18 mouse cellular contexts compared by ENCODE assay signal in genomic region chr2:153237193-153237592, GRCm38 (mm10). TPM values are rescaled to one million over a fixed set of nuclear protein-coding genes. Genes with fewer than 3 reads are reported as not detected.
DNase-seq lines count a peak whose midpoint lies in the region; ATAC-seq and TF ChIP-seq lines count a peak whose summit lies in the region.
"Had no signal": no experiment of that assay in that cellular context is flagged by ENCODE, and none has a peak within 500 bp of the region (broad histone marks: within the 10 kb centered on the region; RNA-seq: fewer than 3 reads in every experiment).

No protein-coding gene starts in this region.

- WGBS in embryonic facial prominence, embryonic 13.5 days: 76% methylated on average over 4 of the region's 4 CpGs
- WGBS in embryonic facial prominence, embryonic 10.5 days: 78% methylated on average over 4 of the region's 4 CpGs
- WGBS in lung, embryonic 14.5 days: 68% methylated on average over 4 of the region's 4 CpGs
- 83% methylated on average over 4 of the region's 4 CpGs for WGBS in liver, embryonic 14.5 days (ENCODE audit: insufficient replicate concordance)
- 54% methylated on average over 4 of the region's 4 CpGs for WGBS in stomach, postnatal 0 days
- WGBS in hindbrain, embryonic 10.5 days: 84% methylated on average over 4 of the region's 4 CpGs

- no peak for TF ChIP-seq CTCF in lung, embryonic 14.5 days (IDR thresholded peaks at IDR 0.05; ENCODE audit: low read depth)
- TF ChIP-seq CTCF in liver, embryonic 14.5 days (IDR thresholded peaks at IDR 0.05; ENCODE audit: low read depth): no peak
- no peak for TF ChIP-seq CTCF in stomach, postnatal 0 days (IDR thresholded peaks at IDR 0.05; ENCODE audit: low read depth)

- H3K4me2 ChIP-seq in embryonic facial prominence, embryonic 13.5 days: no peak overlapping the region
- H3K4me2 ChIP-seq in lung, embryonic 14.5 days: peak overlapping the region; percentile 92
- H3K4me2 ChIP-seq in liver, embryonic 14.5 days (ENCODE audit: low read depth): peak overlapping the region; percentile 97
- H3K4me2 ChIP-seq in stomach, postnatal 0 days (replicated peaks; ENCODE audit: low read depth): peak overlapping the region; percentile 31; the same call in 1 of the 2 replicates
- H3K4me2 ChIP-seq: hindbrain, embryonic 12.5 days; neural tube, embryonic 13.5 days had no signal

- peaks cover 46% of the 10 kb centered on the region for H3K36me3 ChIP-seq in embryonic facial prominence, embryonic 13.5 days
- peaks cover 66% of the 10 kb centered on the region for H3K36me3 ChIP-seq in embryonic facial prominence, embryonic 10.5 days (replicated peaks)
- peaks cover 43% of the 10 kb centered on the region for H3K36me3 ChIP-seq in lung, embryonic 14.5 days (ENCODE audit: insufficient read depth)
- H3K36me3 ChIP-seq in liver, embryonic 14.5 days (replicated peaks; ENCODE audit: control insufficient read depth, insufficient read depth, low read depth): peaks cover 70% of the 10 kb centered on the region
- H3K36me3 ChIP-seq in stomach, postnatal 0 days (ENCODE audit: control insufficient read depth, insufficient read depth, low read length): peaks cover 10% of the 10 kb centered on the region
- H3K36me3 ChIP-seq in hindbrain, embryonic 10.5 days: peaks cover 62% of the 10 kb centered on the region

- H3K27ac ChIP-seq in embryonic facial prominence, embryonic 13.5 days: peak overlapping the region; percentile 65; the same call in 1 of the 2 replicates
- H3K27ac ChIP-seq in embryonic facial prominence, embryonic 10.5 days (replicated peaks): no peak overlapping the region
- H3K27ac ChIP-seq in lung, embryonic 14.5 days (ENCODE audit: low read depth): peak overlapping the region; percentile 83; the same call in 1 of the 2 replicates
- no peak overlapping the region for H3K27ac ChIP-seq in liver, embryonic 14.5 days
- peak overlapping the region; percentile 84 for H3K27ac ChIP-seq in stomach, postnatal 0 days (replicated peaks)
- no peak overlapping the region for H3K27ac ChIP-seq in hindbrain, embryonic 10.5 days
- H3K27ac ChIP-seq: hindbrain, embryonic 12.5 days; layer of hippocampus, adult 2 months; neural tube, embryonic 13.5 days had no signal

- H3K4me1 ChIP-seq in embryonic facial prominence, embryonic 13.5 days: peaks cover 35% of the 10 kb centered on the region
- H3K4me1 ChIP-seq in embryonic facial prominence, embryonic 10.5 days: peaks cover 38% of the 10 kb centered on the region
- peaks cover 7% of the 10 kb centered on the region; the same call in 1 of the 2 replicates for H3K4me1 ChIP-seq in lung, embryonic 14.5 days (ENCODE audit: insufficient read depth)
- peaks cover 26% of the 10 kb centered on the region in 2 experiments for H3K4me1 ChIP-seq in liver, embryonic 14.5 days (replicated peaks; ENCODE audit: control insufficient read depth in 2 of 2, insufficient read depth in 2 of 2, low read length in 1 of 2)
- peaks cover 10% of the 10 kb centered on the region for H3K4me1 ChIP-seq in stomach, postnatal 0 days (replicated peaks; ENCODE audit: control insufficient read depth, insufficient read depth)
- H3K4me1 ChIP-seq in hindbrain, embryonic 10.5 days (replicated peaks): peaks cover 38% of the 10 kb centered on the region

- no peak for TF ChIP-seq EP300 in liver, embryonic 14.5 days (IDR thresholded peaks at IDR 0.05; ENCODE audit: low read depth)
- TF ChIP-seq EP300 in stomach, postnatal 0 days (optimal IDR thresholded peaks at IDR 0.05): no peak

- DNase-seq in embryonic facial prominence, embryonic 10.5 days (ENCODE audit: low spot score): no peak
- DNase-seq in lung, embryonic 14.5 days: no peak
- DNase-seq in lung, adult 18-20 months: no peak
- DNase-seq in liver, embryonic 14.5 days (ENCODE audit: low read depth in 3 of 3, low spot score in 3 of 3): no peak
- no peak for DNase-seq in stomach, postnatal 0 days (ENCODE audit: low spot score)
- no peak for DNase-seq in hindbrain, embryonic 10.5 days (ENCODE audit: low spot score)
- no peak for DNase-seq in frontal cortex, postnatal 10 days (ENCODE audit: low spot score in 2 of 2)
- DNase-seq: cerebellum, postnatal 10 days; embryo, embryonic 11 days; heart, adult 11 months; kidney, postnatal 10 days; lung, postnatal 14 days; thymus, postnatal 4 days had no signal

- no peak overlapping the region for H3K4me3 ChIP-seq in embryonic facial prominence, embryonic 13.5 days
- no peak overlapping the region for H3K4me3 ChIP-seq in embryonic facial prominence, embryonic 10.5 days
- H3K4me3 ChIP-seq in lung, embryonic 14.5 days (ENCODE audit: low read depth, low read length): no peak overlapping the region
- H3K4me3 ChIP-seq in liver, embryonic 14.5 days (ENCODE audit: insufficient read depth in 1 of 2, low read depth in 2 of 2, low read length in 2 of 2): no peak overlapping the region
- no peak overlapping the region for H3K4me3 ChIP-seq in stomach, postnatal 0 days (ENCODE audit: low read depth, low read length)
- H3K4me3 ChIP-seq in hindbrain, embryonic 10.5 days: no peak overlapping the region
- H3K4me3 ChIP-seq: hindbrain, embryonic 12.5 days; layer of hippocampus, adult 2 months; neural tube, embryonic 13.5 days had no signal

- H3K9me3 ChIP-seq in embryonic facial prominence, embryonic 13.5 days: no peaks in the 10 kb centered on the region
- H3K9me3 ChIP-seq in embryonic facial prominence, embryonic 10.5 days: no peaks in the 10 kb centered on the region
- no peaks in the 10 kb centered on the region for H3K9me3 ChIP-seq in lung, embryonic 14.5 days (ENCODE audit: low read depth, low read length)
- H3K9me3 ChIP-seq in liver, embryonic 14.5 days (ENCODE audit: control insufficient read depth, low read length): no peaks in the 10 kb centered on the region
- H3K9me3 ChIP-seq in stomach, postnatal 0 days (ENCODE audit: control insufficient read depth, low read length): no peaks in the 10 kb centered on the region
- no peaks in the 10 kb centered on the region for H3K9me3 ChIP-seq in hindbrain, embryonic 10.5 days
- H3K9me3 ChIP-seq: hindbrain, embryonic 12.5 days; neural tube, embryonic 13.5 days had no signal

- H3K9ac ChIP-seq in embryonic facial prominence, embryonic 13.5 days: no peak overlapping the region
- no peak overlapping the region; the same call in 1 of the 2 replicates for H3K9ac ChIP-seq in lung, embryonic 14.5 days
- H3K9ac ChIP-seq in liver, embryonic 14.5 days (replicated peaks): no peak overlapping the region
- 0 out of 2 replicates have a peak overlapping the region, but pooled peaks have one; percentile 13 for H3K9ac ChIP-seq in stomach, postnatal 0 days (ENCODE audit: low read length)
- H3K9ac ChIP-seq: hindbrain, embryonic 12.5 days; neural tube, embryonic 13.5 days had no signal

- no peaks in the 10 kb centered on the region for H3K27me3 ChIP-seq in embryonic facial prominence, embryonic 13.5 days
- H3K27me3 ChIP-seq in embryonic facial prominence, embryonic 10.5 days (replicated peaks; ENCODE audit: low read depth, poor library complexity, severe bottlenecking): no peaks in the 10 kb centered on the region
- H3K27me3 ChIP-seq in lung, embryonic 14.5 days (ENCODE audit: insufficient read depth, low read length): no peaks in the 10 kb centered on the region
- no peaks in the 10 kb centered on the region for H3K27me3 ChIP-seq in liver, embryonic 14.5 days (ENCODE audit: control insufficient read depth, insufficient read depth, low read length)
- no peaks in the 10 kb centered on the region for H3K27me3 ChIP-seq in stomach, postnatal 0 days (ENCODE audit: control insufficient read depth, insufficient read depth, low read length)
- no peaks in the 10 kb centered on the region for H3K27me3 ChIP-seq in hindbrain, embryonic 10.5 days (ENCODE audit: insufficient read depth, poor library complexity, severe bottlenecking)
- H3K27me3 ChIP-seq: hindbrain, embryonic 12.5 days; neural tube, embryonic 13.5 days had no signal

- no peak for ATAC-seq in embryonic facial prominence, embryonic 13.5 days (ENCODE audit: insufficient number of reproducible peaks, insufficient read depth, low FRiP score, low TSS enrichment, low read depth)
- ATAC-seq in lung, embryonic 14.5 days (ENCODE audit: insufficient read depth): no peak
- ATAC-seq in liver, embryonic 14.5 days (ENCODE audit: insufficient read depth): no peak
- no peak for ATAC-seq in stomach, postnatal 0 days (ENCODE audit: low FRiP score, low TSS enrichment)
- ATAC-seq: forebrain, embryonic 14.5 days had no signal

RNA-seq across cellular contexts. Expression of gene Plagl2, which starts 4.0 kb away (rescaled TPM):
- polyA plus RNA-seq in embryonic facial prominence, embryonic 13.5 days (2015; fragmentation: Nextera tagmentation; extraction: Ambion mirVana): 14.8 and 15.5 TPM in 2 replicates
- 25.6 and 28.1 TPM in 2 replicates for polyA plus RNA-seq in embryonic facial prominence, embryonic 10.5 days (2016; fragmentation: Nextera tagmentation; extraction: Ambion mirVana)
- 23.3 TPM in 2 replicates for polyA plus RNA-seq in lung, embryonic 14.5 days (2014; fragmentation: Nextera tagmentation; extraction: Ambion mirVana)
- 14.4 and 14.5 TPM in 2 replicates for polyA plus RNA-seq in liver, embryonic 14.5 days (2012; rRNA removed)
- polyA plus RNA-seq in liver, embryonic 14.5 days (2014; fragmentation: Nextera tagmentation; extraction: Ambion mirVana): 23.9 and 27.0 TPM in 2 replicates
- polyA plus RNA-seq in stomach, postnatal 0 days (2015; fragmentation: Nextera tagmentation; extraction: Ambion mirVana): 6.9 and 7.7 TPM in 2 replicates
- 22.5 and 25.9 TPM in 2 replicates for polyA plus RNA-seq in hindbrain, embryonic 10.5 days (2016; fragmentation: Nextera tagmentation; extraction: Ambion mirVana)

RNA-seq across cellular contexts. Expression of gene Pofut1, which starts 4.1 kb away (rescaled TPM):
- polyA plus RNA-seq in embryonic facial prominence, embryonic 13.5 days (2015; fragmentation: Nextera tagmentation; extraction: Ambion mirVana): 8.8 and 9.1 TPM in 2 replicates
- polyA plus RNA-seq in embryonic facial prominence, embryonic 10.5 days (2016; fragmentation: Nextera tagmentation; extraction: Ambion mirVana): 4.7 and 5.6 TPM in 2 replicates
- polyA plus RNA-seq in lung, embryonic 14.5 days (2014; fragmentation: Nextera tagmentation; extraction: Ambion mirVana): 8.5 and 8.7 TPM in 2 replicates
- 6.1 and 6.8 TPM in 2 replicates for polyA plus RNA-seq in liver, embryonic 14.5 days (2012; rRNA removed)
- 3.2 and 3.7 TPM in 2 replicates for polyA plus RNA-seq in liver, embryonic 14.5 days (2014; fragmentation: Nextera tagmentation; extraction: Ambion mirVana)
- 2.6 and 2.7 TPM in 2 replicates for polyA plus RNA-seq in stomach, postnatal 0 days (2015; fragmentation: Nextera tagmentation; extraction: Ambion mirVana)
- 5.3 and 5.5 TPM in 2 replicates for polyA plus RNA-seq in hindbrain, embryonic 10.5 days (2016; fragmentation: Nextera tagmentation; extraction: Ambion mirVana)

RNA-seq across cellular contexts. Expression of gene Tspyl3, which starts 12.0 kb away (rescaled TPM):
- polyA plus RNA-seq in embryonic facial prominence, embryonic 13.5 days (2015; fragmentation: Nextera tagmentation; extraction: Ambion mirVana): 19.2 and 19.4 TPM in 2 replicates
- polyA plus RNA-seq in embryonic facial prominence, embryonic 10.5 days (2016; fragmentation: Nextera tagmentation; extraction: Ambion mirVana): 8.3 and 10.1 TPM in 2 replicates
- polyA plus RNA-seq in lung, embryonic 14.5 days (2014; fragmentation: Nextera tagmentation; extraction: Ambion mirVana): 6.6 and 7.5 TPM in 2 replicates
- polyA plus RNA-seq in liver, embryonic 14.5 days (2012; rRNA removed): 2.1 and 2.3 TPM in 2 replicates
- polyA plus RNA-seq in liver, embryonic 14.5 days (2014; fragmentation: Nextera tagmentation; extraction: Ambion mirVana): 1.6 and 2.5 TPM in 2 replicates
- polyA plus RNA-seq in stomach, postnatal 0 days (2015; fragmentation: Nextera tagmentation; extraction: Ambion mirVana): 3.3 and 3.4 TPM in 2 replicates
- 7.8 and 9.7 TPM in 2 replicates for polyA plus RNA-seq in hindbrain, embryonic 10.5 days (2016; fragmentation: Nextera tagmentation; extraction: Ambion mirVana)

RNA-seq across cellular contexts. Expression of gene Kif3b, which starts 54.0 kb away (rescaled TPM):
- 5.9 and 6.3 TPM in 2 replicates for polyA plus RNA-seq in embryonic facial prominence, embryonic 13.5 days (2015; fragmentation: Nextera tagmentation; extraction: Ambion mirVana)
- polyA plus RNA-seq in embryonic facial prominence, embryonic 10.5 days (2016; fragmentation: Nextera tagmentation; extraction: Ambion mirVana): 6.2 and 6.4 TPM in 2 replicates
- 4.8 TPM in 2 replicates for polyA plus RNA-seq in lung, embryonic 14.5 days (2014; fragmentation: Nextera tagmentation; extraction: Ambion mirVana)
- 2.0 and 2.5 TPM in 2 replicates for polyA plus RNA-seq in liver, embryonic 14.5 days (2012; rRNA removed)
- 1.4 and 1.8 TPM in 2 replicates for polyA plus RNA-seq in liver, embryonic 14.5 days (2014; fragmentation: Nextera tagmentation; extraction: Ambion mirVana)
- polyA plus RNA-seq in stomach, postnatal 0 days (2015; fragmentation: Nextera tagmentation; extraction: Ambion mirVana): 3.1 and 3.2 TPM in 2 replicates
- polyA plus RNA-seq in hindbrain, embryonic 10.5 days (2016; fragmentation: Nextera tagmentation; extraction: Ambion mirVana): 7.3 and 9.3 TPM in 2 replicates

Comparison
In these comparisons a context has a peak if more than half of its experiments do, and no peak if none do; other contexts are left out.
1. H3K27ac ChIP-seq: peak in embryonic facial prominence, embryonic 13.5 days (single experiment), lung, embryonic 14.5 days (single experiment) and stomach, postnatal 0 days (single experiment); none in embryonic facial prominence, embryonic 10.5 days (single experiment), liver, embryonic 14.5 days (single experiment) and hindbrain, embryonic 10.5 days (single experiment).